ENCODE assay signal across 9 mouse cellular contexts in genomic region chr6:112266631-112267030, GRCm38 (mm10). TPM values are rescaled to one million over a fixed set of nuclear protein-coding genes. Genes with fewer than 3 reads are reported as not detected.
DNase-seq lines count a peak whose midpoint lies in the region; ATAC-seq lines count a peak whose summit lies in the region.
"Had no signal": no experiment of that assay in that cellular context is flagged by ENCODE, and none has a peak within 500 bp of the region (broad histone marks: within the 10 kb centered on the region; RNA-seq: fewer than 3 reads in every experiment).

No protein-coding gene starts in this region.

- H3K27ac ChIP-seq in hindbrain, embryonic 16.5 days (ENCODE audit: low read depth, low read length) = 0 out of 2 replicates have a peak overlapping the region, but pooled peaks have one; percentile 23

- no peak overlapping the region for H3K9ac ChIP-seq in hindbrain, embryonic 16.5 days (ENCODE audit: low read depth, low read length)

- no peak overlapping the region for H3K4me3 ChIP-seq in hindbrain, embryonic 16.5 days (ENCODE audit: low read length)

- no peaks in the 10 kb centered on the region for H3K9me3 ChIP-seq in hindbrain, embryonic 16.5 days (ENCODE audit: control insufficient read depth, low read length)

- no peaks in the 10 kb centered on the region; the same call in 1 of the 2 replicates for H3K4me1 ChIP-seq in hindbrain, embryonic 16.5 days (ENCODE audit: control insufficient read depth, insufficient read depth, low read depth, low read length)

- peak; percentile 68 for ATAC-seq in hindbrain, embryonic 16.5 days
- ATAC-seq in monocyte, adult 5-6 weeks (replicated peaks; ENCODE audit: insufficient number of reproducible peaks, low FRiP score, low TSS enrichment, poor library complexity, severe bottlenecking) = no peak

- no peaks in the 10 kb centered on the region for H3K36me3 ChIP-seq in hindbrain, embryonic 16.5 days (ENCODE audit: control insufficient read depth, insufficient read depth, low read length)

- no peaks in the 10 kb centered on the region for H3K27me3 ChIP-seq in hindbrain, embryonic 16.5 days (replicated peaks; ENCODE audit: control insufficient read depth, insufficient read depth, low read length)

- WGBS in hindbrain, embryonic 16.5 days = 11% methylated on average over 1 of the region's 1 CpGs

- DNase-seq in kidney, postnatal 10 days = peak; percentile 53
- DNase-seq in kidney, adult 18-20 months = no peak
- peak; percentile 61 for DNase-seq in brain, embryonic 18.5 days (ENCODE audit: low read depth, low spot score)
- peak; percentile 18 for DNase-seq in lung, postnatal 36 days
- no peak for DNase-seq in embryo, embryonic 10 days (ENCODE audit: low spot score)
- no peak for DNase-seq in kidney, adult 11 months

- no peak overlapping the region for H3K4me2 ChIP-seq in hindbrain, embryonic 16.5 days (ENCODE audit: low read length)

RNA-seq across cellular contexts. Expression of gene Lmcd1, which starts 6.9 kb away (rescaled TPM):
- 10.3 and 13.4 TPM in 2 replicates for polyA plus RNA-seq in hindbrain, embryonic 16.5 days (2015; fragmentation: Nextera tagmentation; extraction: Ambion mirVana)
- total RNA-seq in monocyte, adult 5-6 weeks (2017) = not detected in 3 replicates
- total RNA-seq: granulocyte monocyte progenitor cell, adult 5-6 weeks had no signal

Comparison
In these comparisons a context has a peak if more than half of its experiments do, and no peak if none do; other contexts are left out.
1. DNase-seq: peak in kidney, postnatal 10 days (single experiment), brain, embryonic 18.5 days (single experiment) and lung, postnatal 36 days (single experiment); none in kidney, adult 18-20 months (single experiment), embryo, embryonic 10 days (single experiment) and kidney, adult 11 months (single experiment).